Mouse (Mus musculus): ENCODE results near the gene Cxcr1. TPM values are rescaled to one million over a fixed set of nuclear protein-coding genes. Genes with fewer than 3 reads are reported as not detected.

Gene Cxcr1
- polyA plus RNA-seq (2014; fragmentation: Nextera tagmentation; extraction: Ambion mirVana): not detected in 2 replicates

DNA sequence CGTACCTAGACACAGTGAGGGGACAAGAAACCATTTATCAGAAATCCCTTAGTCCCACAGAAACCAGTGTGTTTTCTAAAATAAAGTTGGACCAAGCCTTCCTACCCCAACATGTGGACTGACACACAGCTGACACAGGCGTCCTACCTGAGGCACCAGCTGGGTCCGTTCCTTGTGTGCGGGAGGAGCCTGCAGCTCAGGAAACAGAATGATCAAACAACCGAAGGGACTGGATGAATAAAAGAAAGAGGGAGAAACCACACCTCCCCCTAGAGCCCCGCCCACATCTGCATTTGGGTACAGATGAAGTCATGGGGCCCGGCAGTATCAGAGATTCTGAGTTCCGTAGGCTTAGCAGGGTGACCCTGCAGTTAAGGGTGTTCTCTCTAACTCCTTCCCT is at the start of gene Cxcr1:
Gene Cxcr1 (minus strand): TSS at position 187 of the 400 bp plus-strand sequence.
- TF ChIP-seq CTCF (IDR thresholded peaks at IDR 0.05; ENCODE audit: low read depth): no peak
- ATAC-seq (ENCODE audit: insufficient read depth) (no peak), DNase-seq (no peak)
- H3K36me3 ChIP-seq (ENCODE audit: insufficient read depth): no peaks in the 10 kb centered on the region
- no peak within 1 kb of the TSS for H3K9ac ChIP-seq
- H3K27me3 ChIP-seq (ENCODE audit: insufficient read depth, low read length): no peaks in the 10 kb centered on the region
- no peak within 1 kb of the TSS for H3K4me3 ChIP-seq (ENCODE audit: low read depth, low read length)
- WGBS: 68% methylated on average over 8 of the region's 8 CpGs
- no peak within 1 kb of the TSS for H3K27ac ChIP-seq (ENCODE audit: low read depth)
- H3K4me2 ChIP-seq: no peak within 1 kb of the TSS
- H3K4me1 ChIP-seq (ENCODE audit: insufficient read depth): no peaks in the 10 kb centered on the region
- no peaks in the 10 kb centered on the region for H3K9me3 ChIP-seq (ENCODE audit: low read depth, low read length)

DNA sequence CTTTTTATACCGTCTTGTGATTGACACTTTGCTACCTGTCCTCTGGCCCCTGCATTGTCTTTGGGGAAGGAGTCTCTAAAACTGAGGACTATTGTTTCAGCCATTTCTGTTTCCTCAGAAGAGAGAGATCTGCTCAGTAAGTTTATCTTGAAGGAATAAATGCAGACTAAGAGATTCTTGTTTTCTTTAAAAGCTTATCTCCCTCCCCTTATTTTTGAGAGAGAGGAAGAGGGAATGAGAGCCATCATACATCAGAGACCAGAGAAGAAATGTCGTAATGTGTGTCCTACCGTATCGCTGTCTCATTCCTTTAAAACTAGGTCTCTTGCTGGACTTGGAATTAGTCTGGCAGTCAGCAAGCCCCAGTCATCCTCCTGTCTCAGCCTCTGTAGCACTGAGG is 46.4 kb upstream of the Cxcr1 start:
- ATAC-seq (ENCODE audit: insufficient read depth): no peak
- no peak overlapping the region for H3K4me3 ChIP-seq (ENCODE audit: low read depth, low read length)
- no peak overlapping the region for H3K4me2 ChIP-seq

DNA sequence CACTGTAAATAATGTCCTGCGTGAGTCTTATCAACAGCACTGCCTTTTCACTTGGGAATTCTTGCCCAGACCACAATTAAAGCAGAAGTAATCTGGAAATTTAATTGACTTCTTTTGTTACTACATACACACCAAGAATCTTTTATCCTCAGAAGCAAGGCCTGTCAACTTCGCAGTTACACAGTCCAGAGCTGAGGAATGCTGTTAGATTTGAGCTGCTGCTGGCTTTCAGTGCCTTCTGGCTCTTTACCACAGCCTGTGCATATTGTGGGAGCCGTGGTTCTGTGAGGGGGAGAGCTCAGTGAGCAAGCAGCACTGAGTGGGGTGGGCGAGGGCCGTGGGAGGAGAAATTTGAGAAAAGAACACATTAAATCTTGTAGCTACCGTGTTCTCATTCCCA is 45.9 kb upstream of the Cxcr1 start:
- Histone ChIP-seq H3K4me2 (peak overlapping the region; percentile 87; the same call in 1 of the 2 replicates), H3K4me1 (ENCODE audit: insufficient read depth) (peaks cover 20% of the 10 kb centered on the region), H3K9me3 (ENCODE audit: low read depth, low read length) (no peaks in the 10 kb centered on the region)

More for the DNA sequence above, 46.4 kb upstream of the Cxcr1 start:
- Histone ChIP-seq H3K27me3 (ENCODE audit: insufficient read depth, low read length) (no peaks in the 10 kb centered on the region), H3K4me1 (ENCODE audit: insufficient read depth) (peaks cover 20% of the 10 kb centered on the region), H3K36me3 (ENCODE audit: insufficient read depth) (no peaks in the 10 kb centered on the region), H3K27ac (ENCODE audit: low read depth) (no peak overlapping the region), H3K9ac (no peak overlapping the region), H3K9me3 (ENCODE audit: low read depth, low read length) (no peaks in the 10 kb centered on the region)
- no peak for TF ChIP-seq CTCF (IDR thresholded peaks at IDR 0.05; ENCODE audit: low read depth)
- DNase-seq: no peak
- 67% methylated on average over 4 of the region's 4 CpGs for WGBS

DNA sequence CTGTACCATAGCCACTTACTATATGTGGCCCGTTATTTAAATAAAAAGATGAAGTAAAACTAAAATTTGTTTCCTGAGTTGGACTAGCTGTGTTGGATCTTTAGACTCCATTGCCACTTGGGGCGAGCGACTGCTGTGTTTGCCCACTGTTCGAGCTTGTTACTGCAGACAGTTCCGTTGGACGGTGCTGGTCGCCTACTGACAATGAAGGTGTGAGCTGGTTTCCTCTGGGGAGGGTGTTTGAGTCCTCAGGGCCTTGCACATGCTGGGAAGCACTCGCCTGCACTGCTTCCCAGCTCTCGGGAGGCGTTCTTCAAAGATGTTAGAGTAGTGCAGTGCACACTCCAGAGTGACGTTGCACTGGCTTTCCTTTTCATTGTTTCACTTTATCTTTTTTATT is 45.2 kb upstream of the Cxcr1 start:
- no peak for TF ChIP-seq CTCF (IDR thresholded peaks at IDR 0.05; ENCODE audit: low read depth)
- ATAC-seq (ENCODE audit: insufficient read depth) (no peak), DNase-seq (no peak)
- Histone ChIP-seq H3K9ac (peak overlapping the region; percentile 9; the same call in 1 of the 2 replicates), H3K9me3 (ENCODE audit: low read depth, low read length) (no peaks in the 10 kb centered on the region), H3K27me3 (ENCODE audit: insufficient read depth, low read length) (no peaks in the 10 kb centered on the region), H3K4me2 (peak overlapping the region; percentile 87), H3K36me3 (ENCODE audit: insufficient read depth) (no peaks in the 10 kb centered on the region), H3K4me3 (ENCODE audit: low read depth, low read length) (peak overlapping the region; percentile 15), H3K4me1 (ENCODE audit: insufficient read depth) (peaks cover 20% of the 10 kb centered on the region), H3K27ac (ENCODE audit: low read depth) (peak overlapping the region; percentile 63; the same call in 1 of the 2 replicates)
- WGBS: 53% methylated on average over 11 of the region's 11 CpGs

More for the DNA sequence above, 45.9 kb upstream of the Cxcr1 start:
- H3K27ac ChIP-seq (ENCODE audit: low read depth): no peak overlapping the region; the same call in 1 of the 2 replicates
- TF ChIP-seq CTCF (IDR thresholded peaks at IDR 0.05; ENCODE audit: low read depth): no peak
- no peak overlapping the region for H3K4me3 ChIP-seq (ENCODE audit: low read depth, low read length)
- no peak overlapping the region for H3K9ac ChIP-seq
- WGBS: 53% methylated on average over 6 of the region's 6 CpGs
- DNase-seq: no peak
- H3K36me3 ChIP-seq (ENCODE audit: insufficient read depth): no peaks in the 10 kb centered on the region
- H3K27me3 ChIP-seq (ENCODE audit: insufficient read depth, low read length): no peaks in the 10 kb centered on the region
- no peak for ATAC-seq (ENCODE audit: insufficient read depth)

DNA sequence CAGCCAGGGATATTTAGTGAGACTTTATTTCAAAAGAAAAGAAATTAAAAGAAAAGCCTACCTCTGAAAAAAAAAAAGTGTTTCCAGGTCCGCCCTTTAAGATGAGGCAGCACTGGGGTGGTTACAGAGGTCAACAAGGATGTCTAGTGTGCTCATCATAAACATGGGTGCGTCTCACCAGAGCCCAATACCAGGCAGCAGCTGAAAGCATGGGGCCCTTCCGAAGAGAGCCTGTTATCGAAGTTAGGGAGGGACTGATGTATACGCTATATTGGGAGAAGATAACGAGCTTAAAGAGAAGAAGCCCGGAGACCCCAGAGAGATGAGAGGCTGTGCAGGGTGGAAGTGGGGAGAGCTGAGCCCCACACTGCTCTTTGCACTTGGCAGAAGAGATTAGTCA is 44.7 kb upstream of the Cxcr1 start:
- DNase-seq: no peak
- ATAC-seq (ENCODE audit: insufficient read depth): no peak
- Histone ChIP-seq H3K4me1 (ENCODE audit: insufficient read depth) (peaks cover 20% of the 10 kb centered on the region), H3K27ac (ENCODE audit: low read depth) (peak overlapping the region; percentile 42; the same call in 1 of the 2 replicates), H3K4me3 (ENCODE audit: low read depth, low read length) (peak overlapping the region; percentile 15), H3K36me3 (ENCODE audit: insufficient read depth) (no peaks in the 10 kb centered on the region), H3K4me2 (peak overlapping the region; percentile 87), H3K27me3 (ENCODE audit: insufficient read depth, low read length) (no peaks in the 10 kb centered on the region), H3K9me3 (ENCODE audit: low read depth, low read length) (no peaks in the 10 kb centered on the region), H3K9ac (peak overlapping the region; percentile 9; the same call in 1 of the 2 replicates)
- 48% methylated on average over 7 of the region's 7 CpGs for WGBS
- TF ChIP-seq CTCF (IDR thresholded peaks at IDR 0.05; ENCODE audit: low read depth): no peak

DNA sequence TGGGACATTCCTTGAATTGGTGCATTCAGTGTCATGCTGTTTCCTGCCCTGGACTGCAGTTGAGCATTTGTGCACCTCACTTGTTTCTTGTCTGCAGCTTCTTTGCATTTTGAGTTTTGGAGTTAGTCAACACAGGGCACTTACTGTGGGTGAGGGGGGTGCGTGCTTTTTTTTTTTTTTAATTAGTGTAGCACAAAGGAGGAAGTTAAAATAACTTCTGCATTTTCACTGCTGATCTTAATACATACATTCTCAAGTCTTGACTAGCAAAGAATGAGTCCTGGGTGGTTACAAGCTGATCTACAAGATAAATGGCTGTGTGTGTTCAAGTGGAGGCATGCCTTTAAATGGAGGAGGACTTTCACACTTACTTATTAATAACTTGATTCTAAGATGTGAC is 43.7 kb upstream of the Cxcr1 start:
- Histone ChIP-seq H3K27me3 (ENCODE audit: insufficient read depth, low read length) (no peaks in the 10 kb centered on the region), H3K4me1 (ENCODE audit: insufficient read depth) (peaks cover 20% of the 10 kb centered on the region), H3K27ac (ENCODE audit: low read depth) (no peak overlapping the region), H3K36me3 (ENCODE audit: insufficient read depth) (no peaks in the 10 kb centered on the region), H3K9ac (peak overlapping the region; percentile 95; the same call in 1 of the 2 replicates), H3K9me3 (ENCODE audit: low read depth, low read length) (no peaks in the 10 kb centered on the region), H3K4me3 (ENCODE audit: low read depth, low read length) (peak overlapping the region; percentile 96), H3K4me2 (peak overlapping the region; percentile 87)
- ATAC-seq (ENCODE audit: insufficient read depth) (no peak), DNase-seq (no peak)
- 53% methylated on average over 1 of the region's 1 CpGs for WGBS
- no peak for TF ChIP-seq CTCF (IDR thresholded peaks at IDR 0.05; ENCODE audit: low read depth)

DNA sequence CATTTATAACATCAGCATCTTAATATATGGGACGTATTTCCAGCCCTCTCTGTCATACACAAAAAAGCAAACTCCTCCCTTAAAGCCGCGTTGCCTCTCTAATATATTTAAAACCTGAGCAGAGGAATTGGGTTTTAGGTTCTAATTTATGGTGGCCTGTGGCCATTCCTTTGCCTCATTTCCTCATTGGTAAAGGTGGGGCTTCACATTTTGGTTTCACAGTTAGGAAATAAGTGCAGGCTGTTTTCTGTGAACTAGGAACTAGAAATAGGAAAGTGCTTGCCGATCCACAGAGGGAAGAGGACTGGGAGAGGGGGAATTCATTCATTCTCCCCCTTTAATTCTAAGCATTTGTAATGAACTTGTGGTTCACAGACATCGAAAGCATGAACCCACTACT is 43.2 kb upstream of the Cxcr1 start:
- no peak overlapping the region for H3K27ac ChIP-seq (ENCODE audit: low read depth)
- H3K4me1 ChIP-seq (ENCODE audit: insufficient read depth): peaks cover 20% of the 10 kb centered on the region
- H3K9me3 ChIP-seq (ENCODE audit: low read depth, low read length): no peaks in the 10 kb centered on the region
- H3K36me3 ChIP-seq (ENCODE audit: insufficient read depth): no peaks in the 10 kb centered on the region
- WGBS: 27% methylated on average over 5 of the region's 5 CpGs
- H3K4me2 ChIP-seq: peak overlapping the region; percentile 87
- peak overlapping the region; percentile 96 for H3K4me3 ChIP-seq (ENCODE audit: low read depth, low read length)
- TF ChIP-seq CTCF (IDR thresholded peaks at IDR 0.05; ENCODE audit: low read depth): no peak
- ATAC-seq (ENCODE audit: insufficient read depth): no peak
- no peaks in the 10 kb centered on the region for H3K27me3 ChIP-seq (ENCODE audit: insufficient read depth, low read length)
- H3K9ac ChIP-seq: peak overlapping the region; percentile 95
- no peak for DNase-seq

All from lung, embryonic 14.5 days (tissue).